Mouse (Mus musculus) spleen, postnatal 14 days (tissue): ENCODE measurements around the gene Slc25a33.

ENCODE experiments used
- DNase-seq, 2 experiments: peaks; one replicate each; pipeline ENCODE4 v3.0.0; 2021 to 2022; ENCODE audit warnings: low spot score in 2 of 2

Gene Slc25a33

GRCm38 (mm10) chr4:149774094-149774470 lies at the start of gene Slc25a33:
TSS of gene Slc25a33 (minus strand) at chr4:149774277.
- DNase-seq = peak; percentile 83 to 90

GRCm38 (mm10) chr4:149822586-149823196 lies 48.6 kb upstream of the Slc25a33 start:
- no peak for DNase-seq

DNA sequence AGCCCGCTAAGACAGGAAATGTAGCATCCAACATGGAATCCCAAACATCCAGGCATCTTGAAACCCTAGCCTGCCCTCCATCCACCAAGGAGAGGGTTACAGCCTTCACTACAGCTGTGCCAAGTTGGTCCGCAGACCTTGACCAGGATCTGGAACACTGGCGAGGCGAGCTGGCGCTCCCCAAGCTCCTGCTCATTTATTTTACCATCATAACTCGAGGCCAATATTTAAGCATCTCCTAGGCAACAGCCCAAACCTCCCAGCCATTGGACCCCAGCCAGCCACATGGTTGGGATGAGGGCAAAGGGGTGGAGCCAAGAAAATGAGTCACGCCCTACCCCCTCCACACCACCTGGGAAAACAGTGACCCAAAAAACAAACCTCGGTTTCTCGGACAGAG lies 48.0 kb upstream of the Slc25a33 start:
- no peak for DNase-seq

- no peak for DNase-seq
These were observed 46.5 kb upstream of the Slc25a33 start for GRCm38 (mm10) chr4:149820569-149820968.

DNA sequence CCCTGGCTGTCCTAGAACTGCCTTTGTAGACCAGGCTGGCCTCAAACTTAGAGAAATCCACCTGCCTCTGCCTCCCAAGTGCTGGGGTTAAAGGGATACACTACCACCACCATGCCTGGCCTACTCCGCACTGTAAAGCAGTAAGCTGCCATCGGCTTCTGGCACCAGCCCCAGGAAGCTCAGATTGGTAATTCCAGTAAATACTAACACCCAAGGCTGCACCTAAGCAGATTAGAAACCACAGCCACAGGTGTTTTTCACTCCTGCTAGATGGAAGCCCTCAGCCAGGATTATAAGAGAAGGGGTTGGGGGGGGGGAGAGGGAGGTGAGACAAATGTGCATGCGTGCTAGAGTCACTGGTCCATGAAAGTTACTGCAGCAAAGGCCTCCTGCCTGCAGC lies 45.1 kb upstream of the Slc25a33 start:
- no peak for DNase-seq

- DNase-seq = no peak
These were observed 42.5 kb upstream of the Slc25a33 start for GRCm38 (mm10) chr4:149816598-149816997.

GRCm38 (mm10) chr4:149815586-149815985 lies 41.5 kb upstream of the Slc25a33 start:
- DNase-seq = no peak

DNA sequence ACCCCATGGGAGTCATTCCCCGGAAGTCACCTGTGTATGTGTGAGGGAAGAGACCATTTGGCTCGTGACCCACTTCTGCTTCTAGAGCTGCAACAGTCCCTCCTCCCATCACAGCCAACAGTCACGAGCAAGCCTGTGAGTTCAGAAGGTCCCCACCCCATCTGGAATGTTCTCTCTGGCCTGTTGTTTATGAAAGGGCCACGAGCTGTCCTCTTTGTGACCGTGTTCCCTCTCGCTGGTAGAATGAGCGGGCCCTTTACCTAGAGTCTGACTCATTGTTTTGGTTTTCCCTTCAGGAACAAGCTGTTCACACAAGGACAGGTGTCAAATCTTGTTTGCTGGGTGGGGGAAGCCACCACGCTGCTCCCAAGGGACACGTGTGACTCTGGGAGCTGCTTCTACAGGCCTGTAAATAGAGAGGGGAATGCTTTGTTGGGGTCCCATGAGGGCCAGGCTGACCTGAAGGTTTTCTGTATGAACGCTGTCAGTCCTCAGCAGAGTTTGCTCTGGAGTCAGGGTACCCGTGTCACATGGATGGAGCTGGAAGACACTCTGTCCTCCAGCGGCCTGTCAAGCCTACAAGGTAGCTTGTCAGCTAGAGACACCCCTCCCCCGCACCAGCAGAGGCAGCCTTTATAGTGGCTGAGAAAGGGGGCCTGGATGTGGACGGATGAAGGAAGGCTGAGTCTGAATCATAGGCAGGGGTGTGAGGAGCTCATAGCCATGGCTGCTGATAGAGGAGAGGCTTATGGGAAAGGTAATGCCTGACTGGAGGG lies 39.5 kb upstream of the Slc25a33 start:
- DNase-seq = no peak

GRCm38 (mm10) chr4:149810372-149810771 lies 36.3 kb upstream of the Slc25a33 start:
- DNase-seq = peak; percentile 43 to 66

GRCm38 (mm10) chr4:149808584-149809227 lies 34.6 kb upstream of the Slc25a33 start:
- no peak for DNase-seq

GRCm38 (mm10) chr4:149808060-149808567 lies 34.0 kb upstream of the Slc25a33 start:
- no peak for DNase-seq

DNA sequence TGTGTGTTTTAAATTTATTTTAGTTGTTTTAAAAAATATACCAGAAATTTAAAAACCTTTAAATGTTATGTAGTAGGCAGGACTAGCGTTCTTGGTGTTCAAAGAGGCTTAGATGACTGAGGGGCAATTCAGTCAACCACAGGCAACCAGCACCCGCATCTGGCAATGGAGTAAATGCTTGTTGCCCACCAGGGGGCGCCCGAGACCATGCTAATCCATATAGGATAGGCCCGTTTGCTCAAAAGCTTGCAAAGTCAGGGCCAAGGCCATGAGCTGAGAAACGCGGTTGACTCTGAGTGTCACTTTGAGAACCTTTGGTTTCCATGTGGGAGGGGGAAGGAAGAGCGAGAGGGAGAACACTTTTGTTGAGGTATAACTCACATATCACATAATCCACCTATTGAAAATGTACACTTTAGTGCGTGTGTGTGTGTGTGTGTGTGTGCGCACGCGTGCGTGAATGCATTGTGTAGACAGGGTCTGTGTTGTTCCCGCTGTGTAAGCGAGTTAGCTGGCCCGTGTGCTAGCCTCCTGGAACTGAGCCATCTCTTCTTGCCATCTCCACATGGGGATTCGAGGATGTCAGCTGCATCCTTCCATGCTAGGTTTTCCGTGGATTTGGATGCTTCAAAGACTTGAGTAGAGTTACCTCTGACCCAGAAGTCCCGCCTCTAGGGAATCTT lies 32.8 kb upstream of the Slc25a33 start:
- DNase-seq = peak; percentile 70 to 83

GRCm38 (mm10) chr4:149802269-149802668 lies 28.2 kb upstream of the Slc25a33 start:
- no peak for DNase-seq

- no peak for DNase-seq
These were observed 26.5 kb upstream of the Slc25a33 start for GRCm38 (mm10) chr4:149800576-149800975.

- DNase-seq = no peak
These were observed 26.0 kb upstream of the Slc25a33 start for GRCm38 (mm10) chr4:149800172-149800464.

DNA sequence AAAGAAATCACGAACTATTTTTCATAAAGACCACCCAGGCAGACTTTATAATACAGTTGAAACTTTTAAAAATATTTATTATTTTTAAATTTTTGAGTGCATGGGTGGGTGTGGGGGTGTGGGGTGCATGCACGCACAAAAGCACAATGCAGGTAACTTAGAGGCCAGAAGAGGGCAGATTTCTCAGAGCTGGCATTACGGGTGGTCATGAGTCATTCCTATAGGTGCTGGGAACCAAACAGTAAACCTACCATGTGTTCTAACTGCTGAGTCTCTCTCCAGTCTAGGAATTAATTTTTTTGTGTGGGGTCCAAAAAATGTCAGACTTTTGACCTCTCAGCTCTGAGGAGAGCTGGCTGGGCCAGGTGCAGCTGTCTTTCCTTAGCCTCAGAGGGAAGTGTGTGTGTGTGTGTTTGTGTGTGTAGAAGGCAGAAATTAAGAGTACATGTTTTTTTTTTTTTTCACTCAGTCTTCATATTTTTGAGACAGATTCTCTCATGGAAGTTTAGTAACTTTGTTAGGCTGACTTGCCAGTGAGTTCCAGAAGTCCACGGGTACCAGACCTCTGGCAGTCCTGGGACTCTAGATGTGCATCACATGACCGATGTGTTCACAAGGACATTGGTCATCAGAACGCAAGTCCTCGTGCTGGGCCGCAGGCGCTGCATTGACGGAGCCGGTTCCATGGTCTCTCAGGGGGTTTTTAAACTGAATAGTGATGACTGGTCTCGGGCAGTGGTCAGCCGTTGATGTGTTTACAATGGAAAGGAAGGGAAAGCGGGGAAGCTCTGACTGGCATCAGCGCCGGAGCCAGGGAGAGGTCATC lies 25.5 kb upstream of the Slc25a33 start:
- no peak for DNase-seq

- no peak for DNase-seq
These were observed 24.7 kb upstream of the Slc25a33 start for GRCm38 (mm10) chr4:149798684-149799309.

DNA sequence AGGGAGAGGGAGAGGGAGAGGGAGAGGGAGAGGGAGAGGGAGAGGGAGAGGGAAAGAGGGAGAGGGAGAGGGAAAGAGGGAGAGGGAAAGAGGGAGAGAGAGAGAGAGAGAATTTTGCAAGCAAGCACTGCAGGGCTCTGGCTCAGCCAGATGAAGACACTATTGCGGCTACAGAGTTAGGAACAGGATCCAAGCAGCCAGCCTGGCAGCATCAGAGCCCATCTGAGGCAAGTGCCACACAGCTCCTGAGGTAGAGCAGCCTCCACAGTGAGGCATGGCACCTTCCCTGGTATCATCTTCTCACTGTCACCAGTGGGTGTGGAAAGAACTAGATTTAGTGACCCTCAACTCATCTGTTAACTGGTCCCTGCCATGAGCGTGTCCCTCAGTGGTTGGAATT lies 24.0 kb upstream of the Slc25a33 start:
- DNase-seq = no peak

DNA sequence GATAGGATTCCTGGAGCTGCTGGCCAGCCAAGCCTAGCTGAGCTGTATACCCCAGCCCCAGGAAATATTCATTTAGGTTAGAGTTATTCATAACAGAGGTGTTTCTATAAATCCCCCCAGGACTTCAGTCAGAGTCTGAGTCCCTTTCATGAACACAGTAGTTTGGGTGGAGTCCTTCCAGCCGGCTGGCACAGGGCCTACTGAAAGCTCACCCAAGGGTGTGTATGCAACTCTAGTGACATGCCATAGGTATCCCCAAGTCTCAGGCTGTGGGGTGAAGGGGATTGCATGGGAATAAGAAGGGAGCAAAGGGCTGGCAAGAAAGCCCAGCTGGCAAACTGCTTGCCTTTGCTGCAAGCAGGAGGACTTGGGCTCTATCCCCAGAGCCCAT lies 23.1 kb upstream of the Slc25a33 start:
- DNase-seq = no peak

DNA sequence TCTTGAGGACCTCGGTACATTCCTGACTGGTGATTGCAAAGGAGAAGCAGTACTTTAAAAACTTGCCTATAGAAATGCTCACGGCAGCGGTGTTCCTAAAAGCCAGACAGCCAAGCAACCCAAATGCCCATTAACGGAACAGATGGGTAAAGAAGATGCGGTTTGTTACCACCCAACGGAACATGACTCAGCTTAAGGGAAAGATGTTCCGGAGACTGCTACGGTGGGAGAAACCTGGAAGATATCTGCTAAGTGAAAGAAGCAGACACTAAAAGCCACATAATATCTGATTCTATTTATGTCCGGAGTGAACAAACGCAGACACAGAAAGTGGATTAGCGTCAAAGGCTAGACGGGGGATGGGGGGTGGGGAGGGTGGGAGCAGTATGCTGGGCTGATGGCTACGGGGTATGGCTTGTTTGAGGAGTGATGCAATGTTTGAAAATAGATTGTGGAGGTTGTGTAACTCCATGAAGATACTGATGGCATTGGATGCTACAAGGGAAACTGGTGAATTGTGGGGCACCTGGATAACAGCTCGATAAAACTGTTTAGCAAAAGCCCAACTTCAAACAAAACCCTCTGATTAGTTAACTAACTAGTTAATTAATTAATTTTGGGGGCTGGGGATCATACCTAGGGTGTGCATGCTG lies 22.6 kb upstream of the Slc25a33 start:
- DNase-seq = no peak
